Mouse (Mus musculus) lung, embryonic 14.5 days (tissue): ENCODE measurements at regions not wholly inside any gene's neighbourhood (a gene's known extent, or its start where the extent isn't known, plus 50 kb on each side); places are given as distances from the start of the nearest gene placed in this dataset.

Source experiments
- ATAC-seq: fragments of 200-750 bp; cut with Nextera tagmentation; 2 replicates; pipeline ENCODE4 v1.8.0; 2017; ENCODE audit warnings: mild to moderate bottlenecking, moderate TSS enrichment, moderate library complexity; ENCODE audit not compliant: insufficient read depth
- DNase-seq: peaks from one replicate; pipeline ENCODE4 v3.0.0-alpha.2; 2015
- H3K27ac ChIP-seq: fragments of 300-500 bp; sonication (generic); 2 replicates; pipeline ENCODE4 v1.5.1; 2014; ENCODE audit warnings: low read depth, mild to moderate bottlenecking, moderate library complexity
- H3K27me3 ChIP-seq: fragments of 300-500 bp; sonication (generic); 2 replicates; pipeline ENCODE4 v1.6.1; 2014; ENCODE audit warnings: low read length, control low read depth; ENCODE audit not compliant: insufficient read depth
- H3K36me3 ChIP-seq: fragments of 300-500 bp; sonication (generic); 2 replicates; pipeline ENCODE4 v1.6.1; 2014; ENCODE audit warnings: control low read depth; ENCODE audit not compliant: insufficient read depth
- H3K4me1 ChIP-seq: fragments of 300-500 bp; sonication (generic); 2 replicates; pipeline ENCODE4 v1.6.1; 2014; ENCODE audit warnings: antibody characterized with exemption, control low read depth; ENCODE audit not compliant: insufficient read depth
- H3K4me2 ChIP-seq: fragments of 300-500 bp; sonication (generic); 2 replicates; pipeline ENCODE4 v1.6.1; 2014; ENCODE audit warnings: mild to moderate bottlenecking
- H3K4me3 ChIP-seq: fragments of 300-500 bp; sonication (generic); 2 replicates; pipeline ENCODE4 v1.5.1; 2014; ENCODE audit warnings: low read depth, low read length
- H3K9ac ChIP-seq: fragments of 300-500 bp; sonication (generic); 2 replicates; pipeline ENCODE4 v1.6.1; 2014
- H3K9me3 ChIP-seq: fragments of 300-500 bp; sonication (generic); 2 replicates; pipeline ENCODE4 v1.6.1; 2016; ENCODE audit warnings: low read depth, low read length, control low read depth
- CTCF ChIP-seq: IDR thresholded peaks from 2 replicates; pipeline ENCODE4 v1.5.1; 2016; ENCODE audit warnings: antibody characterized with exemption, low read depth
- WGBS: fragments of 180-500 bp; shearing (Covaris S2); extraction: QIAGEN DNeasy Blood & Tissue Kit; methylation state at CpG from one replicate; pipeline ENCODE4 v1.1.7; 2014; 5-methylcytosine and 5-hydroxymethylcytosine counted together

DNA sequence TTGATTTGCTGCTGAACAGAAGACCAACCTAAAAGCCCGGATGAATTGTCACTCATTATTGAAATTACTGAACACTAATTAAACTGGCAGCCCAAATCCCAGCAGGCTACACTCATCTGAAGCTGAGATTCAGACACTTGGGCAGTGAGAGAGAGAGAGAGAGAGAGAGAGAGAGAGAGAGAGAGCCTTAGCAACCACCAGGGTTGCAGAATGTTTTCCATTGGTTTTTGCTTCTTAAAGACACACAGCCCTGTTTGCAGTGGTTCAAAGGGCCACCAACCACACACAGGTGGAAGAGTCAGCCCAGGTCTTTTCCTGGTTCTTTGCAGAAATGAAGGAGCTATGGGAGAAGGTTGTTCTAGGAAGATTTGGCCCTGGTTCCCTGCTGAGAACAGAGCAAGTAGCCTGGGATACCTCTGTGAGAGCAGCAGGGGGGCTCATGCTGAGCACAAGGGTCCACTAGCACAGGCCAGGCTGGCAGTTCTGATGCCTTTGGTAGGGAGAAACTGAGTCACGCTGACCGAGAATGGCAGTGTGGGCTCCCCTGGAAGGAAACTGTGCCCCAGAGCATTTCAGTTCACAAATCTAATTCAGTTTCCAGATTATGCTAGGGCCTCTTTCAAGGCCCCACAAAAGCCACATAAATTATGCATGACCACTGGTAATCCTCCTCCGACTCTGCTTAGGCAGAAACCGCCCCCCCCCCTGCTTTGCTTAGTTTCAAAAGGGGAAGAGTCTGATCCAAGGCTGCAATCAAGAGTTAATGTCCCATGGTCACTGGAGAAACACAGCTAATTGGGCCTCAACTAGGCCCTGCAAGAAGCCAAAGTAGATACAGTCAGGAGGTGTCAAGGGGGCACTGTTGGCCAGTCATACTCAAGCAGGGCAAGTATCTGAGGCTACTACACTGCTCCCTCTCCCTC is 504.3 kb upstream of the Mki67 start:
- Histone ChIP-seq H3K27ac (no peak overlapping the region), H3K36me3 (no peaks in the 10 kb centered on the region), H3K4me1 (no peaks in the 10 kb centered on the region), H3K4me3 (no peak overlapping the region), H3K27me3 (no peaks in the 10 kb centered on the region), H3K4me2 (no peak overlapping the region), H3K9me3 (no peaks in the 10 kb centered on the region), H3K9ac (no peak overlapping the region)
- no peak for DNase-seq
- 59% methylated on average over 5 of the region's 5 CpGs for WGBS
- TF ChIP-seq CTCF, result no peak
- ATAC-seq, result no peak

DNA sequence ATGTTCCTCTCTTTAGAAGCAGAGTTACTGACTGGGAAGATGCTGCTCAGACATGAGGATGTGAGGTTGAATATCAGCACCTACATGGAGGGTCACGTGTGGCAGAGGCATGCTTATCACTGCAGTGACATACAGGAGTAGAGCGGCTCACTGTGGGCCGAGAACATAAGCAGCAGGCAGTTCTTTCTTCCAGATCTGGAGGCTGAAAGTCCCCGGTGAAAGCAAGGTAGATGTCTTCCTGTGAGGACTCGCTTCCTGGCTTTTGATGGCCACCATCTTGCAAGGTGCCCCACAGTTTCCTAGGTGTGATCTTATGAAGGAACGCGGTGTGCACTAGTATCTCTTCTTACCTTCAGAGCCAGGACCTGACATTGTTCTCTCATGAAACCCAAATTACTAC is 505.5 kb upstream of the Mki67 start:
- Histone ChIP-seq H3K27me3 (no peaks in the 10 kb centered on the region), H3K4me2 (no peak overlapping the region), H3K4me3 (no peak overlapping the region), H3K36me3 (no peaks in the 10 kb centered on the region), H3K9me3 (no peaks in the 10 kb centered on the region), H3K9ac (no peak overlapping the region), H3K4me1 (no peaks in the 10 kb centered on the region), H3K27ac (no peak overlapping the region)
- TF ChIP-seq CTCF, result no peak
- 91% methylated on average over 7 of the region's 7 CpGs for WGBS
- DNase-seq, result no peak
- no peak for ATAC-seq

DNA sequence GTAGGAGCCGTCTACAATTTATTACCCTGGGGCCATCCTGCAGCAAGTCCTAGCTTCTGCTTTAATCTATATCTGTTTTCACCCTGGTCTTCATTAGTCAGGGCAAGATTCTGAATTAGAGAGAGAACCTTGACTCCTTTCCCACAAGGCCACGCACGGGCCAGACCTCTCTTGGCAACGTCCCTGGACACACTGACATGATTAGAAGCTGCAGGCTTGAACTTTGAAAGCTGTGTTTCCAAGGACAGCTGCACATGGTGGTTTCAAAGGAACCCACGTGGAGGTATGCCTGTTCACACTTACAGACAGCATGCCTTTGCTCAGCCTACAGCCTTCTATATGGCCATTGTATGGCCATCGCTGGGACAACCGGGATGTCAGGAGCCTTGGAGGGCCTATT is 509.9 kb upstream of the Mki67 start:
- ATAC-seq (no peak), DNase-seq (no peak)
- Histone ChIP-seq H3K36me3 (no peaks in the 10 kb centered on the region), H3K4me3 (no peak overlapping the region), H3K4me2 (no peak overlapping the region), H3K27ac (no peak overlapping the region), H3K4me1 (no peaks in the 10 kb centered on the region), H3K27me3 (no peaks in the 10 kb centered on the region), H3K9me3 (no peaks in the 10 kb centered on the region), H3K9ac (no peak overlapping the region)
- 75% methylated on average over 7 of the region's 7 CpGs for WGBS
- no peak for TF ChIP-seq CTCF

- Histone ChIP-seq H3K27me3 (no peaks in the 10 kb centered on the region), H3K4me2 (no peak overlapping the region), H3K4me3 (no peak overlapping the region), H3K27ac (no peak overlapping the region), H3K9me3 (no peaks in the 10 kb centered on the region), H3K9ac (no peak overlapping the region), H3K36me3 (no peaks in the 10 kb centered on the region), H3K4me1 (no peaks in the 10 kb centered on the region)
- no peak for DNase-seq
- WGBS, result 75% methylated on average over 2 of the region's 2 CpGs
- no peak for ATAC-seq
- no peak for TF ChIP-seq CTCF
These were observed 512.2 kb upstream of the Mki67 start for GRCm38 (mm10) chr7:136228331-136228730.

DNA sequence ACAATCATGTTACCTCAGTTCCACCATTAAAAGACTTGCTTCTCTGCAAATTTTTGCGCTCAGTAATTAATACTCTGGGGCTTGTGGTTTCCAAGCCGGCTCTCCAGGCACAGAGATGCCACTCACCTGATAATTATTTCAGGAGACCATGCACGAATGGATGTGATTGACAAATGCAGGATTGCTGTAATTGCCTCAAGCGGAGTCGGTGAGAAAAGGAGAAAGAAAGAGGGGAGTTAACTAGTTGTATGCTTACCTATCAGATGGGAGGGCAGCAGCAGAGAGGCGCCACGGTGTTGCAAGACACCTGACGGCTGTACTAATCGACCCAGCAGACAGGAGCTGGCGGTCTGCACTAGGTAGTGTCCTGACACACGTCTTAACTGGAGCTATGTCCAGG is 513.4 kb upstream of the Mki67 start:
- Histone ChIP-seq H3K4me2 (no peak overlapping the region), H3K4me3 (no peak overlapping the region), H3K9me3 (no peaks in the 10 kb centered on the region), H3K27me3 (no peaks in the 10 kb centered on the region), H3K36me3 (no peaks in the 10 kb centered on the region), H3K4me1 (no peaks in the 10 kb centered on the region), H3K27ac (no peak overlapping the region), H3K9ac (no peak overlapping the region)
- no peak for DNase-seq
- 68% methylated on average over 11 of the region's 11 CpGs for WGBS
- ATAC-seq, result no peak
- no peak for TF ChIP-seq CTCF

DNA sequence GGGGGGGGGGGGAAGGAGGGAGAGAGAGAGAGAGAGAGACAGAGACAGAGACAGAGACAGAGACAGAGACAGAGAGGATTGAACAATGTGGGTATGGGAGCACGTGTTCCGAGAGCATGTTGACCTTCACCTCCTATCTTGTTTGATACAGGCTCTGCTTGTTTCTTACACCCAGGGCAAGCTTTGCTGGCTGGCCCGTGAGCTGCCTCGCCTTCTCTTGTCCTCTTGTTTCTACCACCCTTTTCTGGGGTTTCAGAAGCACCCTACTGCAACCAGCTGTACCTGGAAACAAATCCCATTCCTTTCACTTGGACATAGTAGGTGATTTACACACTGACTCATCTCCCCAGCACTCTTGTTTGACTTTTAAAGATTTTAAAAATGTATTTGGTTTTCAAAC is 516.0 kb upstream of the Mki67 start:
- H3K4me1 ChIP-seq, result no peaks in the 10 kb centered on the region
- H3K36me3 ChIP-seq, result no peaks in the 10 kb centered on the region
- H3K27me3 ChIP-seq, result no peaks in the 10 kb centered on the region
- ATAC-seq, result no peak
- WGBS, result 45% methylated on average over 4 of the region's 4 CpGs
- TF ChIP-seq CTCF, result no peak
- no peaks in the 10 kb centered on the region for H3K9me3 ChIP-seq
- DNase-seq, result no peak
- no peak overlapping the region for H3K4me3 ChIP-seq
- H3K27ac ChIP-seq, result no peak overlapping the region
- H3K9ac ChIP-seq, result no peak overlapping the region
- H3K4me2 ChIP-seq, result no peak overlapping the region

DNA sequence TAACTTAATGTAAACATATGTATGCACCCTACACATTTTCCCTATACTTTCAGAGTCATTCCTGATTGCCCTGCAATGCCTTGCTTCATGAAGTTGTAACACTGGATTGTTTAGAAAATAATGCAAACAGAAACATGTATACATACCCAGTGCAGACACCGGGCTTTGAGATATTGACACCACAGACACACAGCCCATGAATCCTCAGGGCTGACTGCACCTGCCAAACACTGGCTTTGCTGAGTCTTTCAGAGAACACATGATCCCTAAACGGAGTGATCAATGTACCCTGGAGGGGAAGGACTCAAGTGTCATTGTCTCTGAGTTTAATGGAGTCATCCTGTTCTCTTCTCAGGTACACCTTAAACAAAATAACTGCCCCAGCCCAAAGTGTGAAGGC is 519.4 kb upstream of the Mki67 start:
- Histone ChIP-seq H3K4me3 (no peak overlapping the region), H3K9ac (no peak overlapping the region), H3K4me1 (no peaks in the 10 kb centered on the region), H3K27ac (no peak overlapping the region), H3K4me2 (no peak overlapping the region), H3K9me3 (no peaks in the 10 kb centered on the region), H3K36me3 (no peaks in the 10 kb centered on the region), H3K27me3 (no peaks in the 10 kb centered on the region)
- ATAC-seq, result no peak
- no peak for DNase-seq
- 56% methylated on average over 2 of the region's 2 CpGs for WGBS
- TF ChIP-seq CTCF, result no peak

- 69% methylated on average over 10 of the region's 10 CpGs for WGBS
- H3K27ac ChIP-seq, result no peak overlapping the region
- no peak for DNase-seq
These were observed 520.2 kb upstream of the Mki67 start for GRCm38 (mm10) chr7:136236391-136236790.

More at GRCm38 (mm10) chr7:136236391-136236790, 520.2 kb upstream of the Mki67 start:
- H3K36me3 ChIP-seq, result no peaks in the 10 kb centered on the region
- no peak for ATAC-seq
- no peaks in the 10 kb centered on the region for H3K9me3 ChIP-seq
- H3K4me3 ChIP-seq, result no peak overlapping the region
- TF ChIP-seq CTCF, result no peak
- H3K9ac ChIP-seq, result no peak overlapping the region
- no peak overlapping the region for H3K4me2 ChIP-seq
- H3K4me1 ChIP-seq, result no peaks in the 10 kb centered on the region
- no peaks in the 10 kb centered on the region for H3K27me3 ChIP-seq
